Mouse (Mus musculus): Measurements from ENCODE around the gene Neil3. TPM values are rescaled to one million over a fixed set of nuclear protein-coding genes. Genes with fewer than 3 reads are reported as not detected.

The Neil3 gene
- polyA plus RNA-seq, 2 experiments from 2014 or later: 9.4 to 12.4 TPM

Other genes starting within 250 kb of the Neil3 start
- gene Aga, start 127.3 kb downstream of the Neil3 start, polyA plus RNA-seq (2017; shearing (Covaris generic)): 10 to 100 TPM; 37.6 to 42.6 TPM

Data from activated CD4-positive, CD25-positive, alpha-beta regulatory T cell, adult 4 months (primary cell).